Mouse (Mus musculus) heart, postnatal 25 days (tissue): ENCODE measurements around the gene Gchfr. TPM values are rescaled to one million over a fixed set of nuclear protein-coding genes. Genes with fewer than 3 reads are reported as not detected.

Experiments
- DNase-seq: peaks from one replicate; pipeline ENCODE4 v3.0.0; 2022; ENCODE audit warnings: low spot score
- intact Hi-C: fragments of 180-260 bp; cut with DNase I; formaldehyde crosslinking; loops from one replicate; pipeline ENCODE4 v1.15.1; 2025
- total RNA-seq, 2 experiments: library from RNA; stranded (reverse); gene quantifications; 2 replicates each; pipeline ENCODE4 v1.2.3; 2021

Gene Gchfr
- 1 to 10 TPM; 4.4 to 6.0 TPM for total RNA-seq

DNA sequence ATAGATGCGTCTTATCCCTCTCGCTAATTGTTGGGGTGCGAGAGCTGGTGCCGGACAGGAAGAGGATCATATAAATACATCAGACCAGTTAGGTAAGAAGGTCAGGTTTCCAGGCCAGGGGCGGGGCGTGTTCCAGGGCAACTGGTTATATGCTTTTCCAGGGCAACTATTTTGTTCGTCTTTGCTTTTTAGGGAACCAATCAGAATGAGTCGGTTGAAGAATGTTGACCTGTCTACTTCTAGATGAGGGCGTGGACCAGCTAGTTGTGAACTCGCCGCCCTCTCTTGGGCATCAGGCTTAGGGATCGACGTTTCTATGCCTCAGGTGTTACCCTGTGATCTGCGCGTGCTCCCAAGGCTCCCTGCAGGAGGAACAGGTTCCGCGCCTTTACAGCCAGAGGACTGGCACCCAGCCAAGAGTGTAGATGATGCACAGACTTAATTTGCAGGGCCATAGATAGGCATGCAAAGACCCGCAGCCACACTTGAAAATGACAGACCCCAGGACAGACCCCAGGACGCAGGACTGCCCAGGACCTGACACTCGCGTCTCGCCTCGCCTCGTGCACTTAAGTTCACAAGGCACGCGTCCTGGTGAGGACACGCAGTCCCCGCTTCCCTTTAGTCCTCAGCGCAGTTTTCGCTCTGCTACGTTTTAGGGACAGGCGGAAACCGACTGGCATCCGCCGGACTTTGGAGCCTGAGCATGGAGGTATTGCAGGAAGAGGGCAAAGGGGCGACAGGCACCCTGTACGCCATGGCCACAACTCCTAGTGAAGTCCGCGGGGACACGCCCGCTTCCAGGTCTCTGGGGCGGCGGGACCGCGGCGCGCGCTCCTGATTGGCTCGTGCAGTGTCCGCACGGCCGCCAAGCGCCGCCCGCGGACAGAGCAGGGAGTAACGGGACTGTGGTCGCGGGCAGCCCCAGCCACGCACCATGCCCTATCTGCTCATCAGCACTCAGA, at the start of gene Gchfr:
TSS of gene Gchfr (plus strand) at position 873 of the 965 bp plus-strand sequence.
- DNase-seq, result peak; percentile 41
- intact Hi-C loops, result no loop called here

- intact Hi-C loops, result no loop called here
- DNase-seq, result no peak
Observed at GRCm38 (mm10) chr2:119136346-119136898, 31.2 kb upstream of the Gchfr start.

- intact Hi-C loops, result no loop called here
- DNase-seq, result no peak
Observed at GRCm38 (mm10) chr2:119145199-119145598, 22.4 kb upstream of the Gchfr start.

DNA sequence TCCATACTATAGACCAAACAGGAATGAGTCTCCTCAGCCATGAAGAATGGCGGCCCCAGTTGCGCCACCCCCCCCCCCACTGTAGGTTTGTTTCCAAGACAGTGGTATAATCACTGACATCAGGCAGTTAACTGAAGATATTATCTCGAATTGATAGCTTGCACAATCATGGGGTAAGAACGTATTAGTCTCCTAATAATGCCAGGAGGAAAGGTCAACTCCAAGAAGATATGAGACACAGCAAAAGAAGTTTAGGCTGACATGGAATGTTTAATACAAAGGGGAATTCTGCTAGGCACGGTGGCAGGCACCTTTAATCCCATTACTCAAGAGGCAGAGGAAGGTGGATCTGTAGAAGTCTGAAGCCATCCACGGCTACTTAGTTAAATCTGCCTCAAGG, 21.1 kb upstream of the Gchfr start:
- DNase-seq, result no peak
- intact Hi-C loops, result no loop called here

GRCm38 (mm10) chr2:119147160-119147678, 20.4 kb upstream of the Gchfr start:
- intact Hi-C loops, result no loop called here
- no peak for DNase-seq

DNA sequence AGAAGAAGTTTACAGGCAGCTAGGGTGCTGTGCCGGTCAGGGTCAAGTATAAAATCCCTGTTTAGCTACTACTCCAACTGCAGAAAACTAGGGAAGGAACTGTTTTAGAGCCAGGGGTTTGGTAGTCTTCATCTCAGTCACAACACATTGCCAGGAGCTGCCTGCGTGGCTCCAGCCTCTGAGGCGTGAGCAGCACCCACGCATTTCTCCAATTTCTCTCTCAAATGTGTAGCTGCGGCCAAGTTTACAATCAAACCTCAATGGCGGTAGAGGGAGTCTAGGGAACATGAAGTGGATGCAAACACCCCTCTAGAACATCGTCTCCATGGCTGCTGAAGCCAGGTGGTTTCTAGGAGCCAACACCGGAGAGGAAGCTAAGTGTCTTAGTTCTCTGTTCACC, 19.8 kb upstream of the Gchfr start:
- intact Hi-C loops, result no loop called here
- no peak for DNase-seq

DNA sequence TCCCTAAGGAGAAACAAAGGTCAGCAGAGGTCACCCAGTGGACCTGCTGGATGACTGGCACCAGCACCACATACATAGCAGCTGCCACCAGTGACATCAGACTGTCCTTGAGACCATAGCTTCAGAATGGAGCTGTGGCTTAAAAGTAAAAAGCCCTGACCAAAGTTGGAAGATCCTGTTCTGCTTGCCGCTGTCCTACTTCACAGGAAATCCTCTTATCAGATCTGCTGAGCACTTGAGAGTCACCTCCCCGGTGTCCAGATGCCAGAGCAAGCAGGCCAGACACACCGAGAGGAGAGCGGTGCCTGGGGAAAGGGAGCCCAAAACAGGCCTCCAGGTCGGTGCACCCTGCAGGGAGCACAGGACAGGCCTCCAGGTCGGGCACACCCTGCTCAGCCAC, 15.3 kb upstream of the Gchfr start:
- no peak for DNase-seq
- intact Hi-C loops, result loop anchor here (5.0 kb wide), 1 partner anchor 135 kb away; the partner anchor contains the start of gene Vps18

DNA sequence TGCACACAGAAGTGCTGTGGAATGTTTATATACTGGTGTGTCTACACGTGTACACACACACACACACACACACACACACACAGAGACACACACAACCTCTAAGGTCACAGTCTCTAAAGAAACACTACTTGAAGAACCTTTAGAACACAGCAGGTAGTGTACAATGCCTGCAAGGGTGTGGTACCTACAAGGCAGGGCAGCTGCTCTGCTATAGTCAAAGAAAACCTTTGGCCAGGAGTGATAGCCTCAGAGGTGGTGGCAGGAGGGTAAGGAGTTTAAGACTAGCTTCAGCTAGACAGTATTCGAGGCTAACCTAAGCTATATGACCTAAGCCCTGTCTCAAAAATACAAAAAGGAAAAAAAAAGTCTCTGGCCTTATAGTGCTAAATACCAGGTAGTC, 12.9 kb upstream of the Gchfr start:
- intact Hi-C loops, result loop anchor here (5.0 kb wide), 2 partner anchors 42 to 133 kb away; partner anchors contain the start of genes Rad51 and Vps18
- no peak for DNase-seq

- DNase-seq, result no peak
- intact Hi-C loops, result loop anchor here (5.0 kb wide), 1 partner anchor 43 kb away; the partner anchor contains the start of gene Rad51
Observed at GRCm38 (mm10) chr2:119155388-119155787, 12.2 kb upstream of the Gchfr start.

- intact Hi-C loops, result loop anchor here (2.0 to 5.0 kb wide), 2 partner anchors 33 to 44 kb away; partner anchors contain the start of gene Rad51
- DNase-seq, result peak; percentile 3
Observed at GRCm38 (mm10) chr2:119156081-119156680, 11.4 kb upstream of the Gchfr start.

GRCm38 (mm10) chr2:119156681-119157572, 10.6 kb upstream of the Gchfr start, which contains the start of gene Rmdn3:
Gene Rmdn3, minus strand, starts transcription at chr2:119157034.
- intact Hi-C loops, result loop anchor here (2.0 to 5.0 kb wide), 2 partner anchors 32 to 45 kb away; partner anchors contain the start of gene Rad51
- peak; percentile 84 for DNase-seq

- intact Hi-C loops, result loop anchor here (2.0 to 5.0 kb wide), 2 partner anchors 31 to 46 kb away; partner anchors contain the start of gene Rad51
- DNase-seq, result no peak
Observed at GRCm38 (mm10) chr2:119157836-119158235, 9.7 kb upstream of the Gchfr start.

GRCm38 (mm10) chr2:119161247-119161646, 6.3 kb upstream of the Gchfr start:
- DNase-seq, result no peak
- intact Hi-C loops, result no loop called here

- intact Hi-C loops, result no loop called here
- DNase-seq, result no peak
Observed at GRCm38 (mm10) chr2:119163135-119163534, 4.4 kb upstream of the Gchfr start.

GRCm38 (mm10) chr2:119163999-119164398, 3.6 kb upstream of the Gchfr start:
- intact Hi-C loops, result no loop called here
- DNase-seq, result no peak

GRCm38 (mm10) chr2:119165401-119165800, 2.2 kb upstream of the Gchfr start:
- intact Hi-C loops, result no loop called here
- DNase-seq, result no peak

- intact Hi-C loops, result no loop called here
Observed at GRCm38 (mm10) chr2:119167866-119168256, 288 bp downstream of the Gchfr start.

GRCm38 (mm10) chr2:119170282-119170681, 2.7 kb downstream of the Gchfr start:
- no peak for DNase-seq
- intact Hi-C loops, result no loop called here

More at GRCm38 (mm10) chr2:119167866-119168256, 288 bp downstream of the Gchfr start:
- no peak for DNase-seq

- intact Hi-C loops, result no loop called here
- DNase-seq, result no peak
Observed at GRCm38 (mm10) chr2:119171574-119171973, 4.0 kb downstream of the Gchfr start.
